Mouse (Mus musculus): ENCODE results near the gene Taf12. TPM values are rescaled to one million over a fixed set of nuclear protein-coding genes. Genes with fewer than 3 reads are reported as not detected.

Taf12 gene
- 37.0 and 38.5 TPM in 2 replicates for polyA plus RNA-seq (2012; rRNA removed)

DNA sequence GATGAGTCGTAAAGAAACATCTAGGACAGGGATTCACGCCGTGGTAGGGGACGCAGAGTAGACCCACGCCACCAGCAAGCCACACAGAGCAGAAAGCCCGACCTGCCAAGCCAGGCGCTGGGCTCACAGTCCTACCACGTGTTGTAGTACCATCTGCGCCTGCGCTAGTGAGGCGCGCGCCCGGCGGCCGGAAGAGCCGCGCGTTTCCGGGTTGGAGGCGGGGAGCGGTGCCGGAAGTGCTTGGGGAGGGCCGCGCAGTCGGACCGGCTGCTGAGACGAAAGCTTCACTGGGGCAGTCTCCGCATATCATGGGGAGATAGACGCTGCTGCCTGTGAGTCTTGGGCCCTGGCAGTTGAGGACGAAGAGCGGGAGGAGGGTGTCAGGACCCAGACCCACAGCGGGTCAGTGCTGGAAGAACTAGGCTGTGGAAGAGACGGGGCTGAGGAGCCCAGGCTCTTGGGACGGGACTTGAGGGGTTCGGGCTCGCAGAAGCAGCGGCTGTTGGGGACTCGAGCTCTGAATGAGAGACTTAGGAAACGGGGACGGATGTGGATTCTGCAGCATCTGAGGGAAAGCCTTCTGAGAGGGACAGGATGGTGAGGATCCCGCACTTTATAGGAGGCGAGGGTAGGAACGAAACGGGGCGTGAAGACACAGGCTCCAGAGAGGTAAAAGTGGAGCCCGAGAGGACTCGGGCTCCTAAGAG lies at the start of gene Taf12:
TSS of gene Taf12 (plus strand) at position 220 of the 707 bp plus-strand sequence.
- Histone ChIP-seq H3K27me3 (ENCODE audit: control insufficient read depth, insufficient read depth, low read length) (no peaks in the 10 kb centered on the region), H3K36me3 (ENCODE audit: control insufficient read depth, insufficient read depth, low read length) (no peaks in the 10 kb centered on the region), H3K4me1 (ENCODE audit: control insufficient read depth, insufficient read depth, low read length) (peaks cover 3% of the 10 kb centered on the region), H3K27ac (ENCODE audit: control insufficient read depth, insufficient read depth, low read depth, low read length) (peak within 1 kb of the TSS; percentile 90), H3K4me3 (ENCODE audit: control insufficient read depth, low read depth, low read length) (peak within 1 kb of the TSS; percentile 98)
- no peak for TF ChIP-seq CTCF (IDR thresholded peaks at IDR 0.05; ENCODE audit: control insufficient read depth, insufficient read depth, insufficient replicate concordance, low read depth, low read length)
- TF ChIP-seq POLR2A (IDR thresholded peaks at IDR 0.05; ENCODE audit: control insufficient read depth, low read depth, low read length): peak; percentile 98

DNA sequence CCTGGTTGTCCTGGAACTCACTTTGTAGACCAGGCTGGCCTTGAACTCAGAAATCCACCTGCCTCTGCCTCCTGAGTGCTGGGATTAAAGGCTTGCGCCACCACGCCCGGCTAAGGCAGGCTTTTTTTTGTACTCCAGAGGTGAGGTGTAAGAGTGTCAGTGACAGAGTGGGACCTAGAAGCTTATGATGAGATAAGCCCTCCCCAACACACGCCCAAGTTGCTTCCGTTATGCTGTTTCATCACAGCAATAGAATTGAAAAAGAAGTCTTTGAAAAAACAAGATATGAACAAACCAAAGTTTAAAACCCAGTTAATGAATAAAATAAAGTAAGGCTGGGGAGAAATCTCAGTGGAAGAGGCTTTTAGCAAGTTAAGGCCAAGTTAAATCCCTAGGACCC lies 43.8 kb upstream of the Taf12 start:
- TF ChIP-seq POLR2A (IDR thresholded peaks at IDR 0.05; ENCODE audit: control insufficient read depth, low read depth, low read length) (no peak), CTCF (IDR thresholded peaks at IDR 0.05; ENCODE audit: control insufficient read depth, insufficient read depth, insufficient replicate concordance, low read depth, low read length) (no peak)
- no peaks in the 10 kb centered on the region; the same call in 1 of the 2 replicates for H3K36me3 ChIP-seq (ENCODE audit: control insufficient read depth, insufficient read depth, low read length)

DNA sequence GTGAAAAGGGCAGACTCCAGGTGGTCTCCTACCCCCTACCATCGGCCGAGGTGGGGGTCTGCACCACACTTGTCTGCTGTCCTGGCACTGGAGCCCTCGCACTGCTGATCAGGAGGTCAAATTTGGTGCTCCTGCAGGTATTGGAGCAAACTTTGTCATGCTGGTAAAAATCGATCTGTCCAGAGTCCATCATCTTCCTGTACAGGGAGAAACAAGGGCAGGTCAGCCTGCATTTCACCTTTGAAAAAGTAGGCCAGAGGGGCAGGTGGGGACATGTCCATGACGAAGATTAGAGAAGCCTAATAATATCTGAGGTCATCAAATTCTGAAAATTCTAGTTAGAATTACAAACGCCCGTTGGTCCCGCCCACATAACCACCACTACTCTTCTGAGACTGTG lies 39.5 kb upstream of the Taf12 start:
- H3K4me1 ChIP-seq (ENCODE audit: control insufficient read depth, insufficient read depth, low read length): no peaks in the 10 kb centered on the region
- TF ChIP-seq CTCF (IDR thresholded peaks at IDR 0.05; ENCODE audit: control insufficient read depth, insufficient read depth, insufficient replicate concordance, low read depth, low read length) (no peak), POLR2A (IDR thresholded peaks at IDR 0.05; ENCODE audit: control insufficient read depth, low read depth, low read length) (no peak)
- no peak overlapping the region for H3K4me3 ChIP-seq (ENCODE audit: control insufficient read depth, low read depth, low read length)
- H3K36me3 ChIP-seq (ENCODE audit: control insufficient read depth, insufficient read depth, low read length): no peaks in the 10 kb centered on the region; the same call in 1 of the 2 replicates
- no peaks in the 10 kb centered on the region for H3K27me3 ChIP-seq (ENCODE audit: control insufficient read depth, insufficient read depth, low read length)
- H3K27ac ChIP-seq (ENCODE audit: control insufficient read depth, insufficient read depth, low read depth, low read length): no peak overlapping the region

More for the DNA sequence above, 43.8 kb upstream of the Taf12 start:
- no peaks in the 10 kb centered on the region for H3K4me1 ChIP-seq (ENCODE audit: control insufficient read depth, insufficient read depth, low read length)
- no peaks in the 10 kb centered on the region for H3K27me3 ChIP-seq (ENCODE audit: control insufficient read depth, insufficient read depth, low read length)
- H3K4me3 ChIP-seq (ENCODE audit: control insufficient read depth, low read depth, low read length): no peak overlapping the region
- no peak overlapping the region for H3K27ac ChIP-seq (ENCODE audit: control insufficient read depth, insufficient read depth, low read depth, low read length)

DNA sequence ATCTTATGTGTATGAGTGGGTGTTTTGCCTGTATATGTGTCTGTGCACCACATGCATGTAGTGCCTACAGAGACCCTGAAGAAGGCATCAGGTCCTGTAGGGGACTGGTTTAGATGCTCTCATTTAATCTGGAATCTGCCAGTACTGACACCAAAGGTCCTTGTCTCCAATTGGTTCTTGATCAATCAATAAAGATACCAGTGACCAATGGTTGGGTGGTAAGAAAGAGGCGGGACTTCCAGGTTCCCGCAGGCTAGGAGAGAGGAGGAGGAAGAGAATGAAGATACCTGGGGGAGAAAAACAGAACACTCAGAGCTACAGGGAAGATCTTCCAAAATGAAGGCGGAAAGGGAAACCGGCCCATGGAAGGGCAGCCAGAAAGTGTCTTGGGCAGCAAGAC lies 35.8 kb upstream of the Taf12 start:
- TF ChIP-seq POLR2A (IDR thresholded peaks at IDR 0.05; ENCODE audit: control insufficient read depth, low read depth, low read length) (no peak), CTCF (IDR thresholded peaks at IDR 0.05; ENCODE audit: control insufficient read depth, insufficient read depth, insufficient replicate concordance, low read depth, low read length) (no peak)
- no peak overlapping the region for H3K27ac ChIP-seq (ENCODE audit: control insufficient read depth, insufficient read depth, low read depth, low read length)
- no peak overlapping the region for H3K4me3 ChIP-seq (ENCODE audit: control insufficient read depth, low read depth, low read length)
- no peaks in the 10 kb centered on the region for H3K4me1 ChIP-seq (ENCODE audit: control insufficient read depth, insufficient read depth, low read length)
- no peaks in the 10 kb centered on the region for H3K36me3 ChIP-seq (ENCODE audit: control insufficient read depth, insufficient read depth, low read length)
- H3K27me3 ChIP-seq (ENCODE audit: control insufficient read depth, insufficient read depth, low read length): no peaks in the 10 kb centered on the region

DNA sequence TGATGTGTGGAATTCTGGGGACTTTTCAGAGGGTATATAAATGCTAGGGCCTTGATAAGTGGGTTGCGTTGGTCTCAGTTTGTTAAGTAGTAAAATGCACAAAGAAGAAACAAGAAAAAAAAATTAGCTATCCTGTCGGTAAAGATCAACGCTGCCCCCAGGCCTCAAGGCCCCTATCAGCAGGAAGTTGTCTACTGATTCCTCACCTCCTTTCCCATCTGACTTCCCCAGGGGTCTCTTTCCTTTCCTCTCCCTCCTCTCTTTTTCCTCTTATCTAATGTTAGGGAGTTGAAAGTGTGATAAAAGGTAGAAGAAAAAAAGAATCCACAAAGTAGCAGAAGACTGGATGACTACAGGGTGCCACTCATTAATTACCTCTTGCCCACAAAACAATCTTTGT lies 33.8 kb upstream of the Taf12 start:
- H3K4me1 ChIP-seq (ENCODE audit: control insufficient read depth, insufficient read depth, low read length): no peaks in the 10 kb centered on the region
- no peaks in the 10 kb centered on the region for H3K36me3 ChIP-seq (ENCODE audit: control insufficient read depth, insufficient read depth, low read length)
- H3K4me3 ChIP-seq (ENCODE audit: control insufficient read depth, low read depth, low read length): no peak overlapping the region
- TF ChIP-seq POLR2A (IDR thresholded peaks at IDR 0.05; ENCODE audit: control insufficient read depth, low read depth, low read length) (no peak), CTCF (IDR thresholded peaks at IDR 0.05; ENCODE audit: control insufficient read depth, insufficient read depth, insufficient replicate concordance, low read depth, low read length) (no peak)
- no peak overlapping the region for H3K27ac ChIP-seq (ENCODE audit: control insufficient read depth, insufficient read depth, low read depth, low read length)
- no peaks in the 10 kb centered on the region for H3K27me3 ChIP-seq (ENCODE audit: control insufficient read depth, insufficient read depth, low read length)

DNA sequence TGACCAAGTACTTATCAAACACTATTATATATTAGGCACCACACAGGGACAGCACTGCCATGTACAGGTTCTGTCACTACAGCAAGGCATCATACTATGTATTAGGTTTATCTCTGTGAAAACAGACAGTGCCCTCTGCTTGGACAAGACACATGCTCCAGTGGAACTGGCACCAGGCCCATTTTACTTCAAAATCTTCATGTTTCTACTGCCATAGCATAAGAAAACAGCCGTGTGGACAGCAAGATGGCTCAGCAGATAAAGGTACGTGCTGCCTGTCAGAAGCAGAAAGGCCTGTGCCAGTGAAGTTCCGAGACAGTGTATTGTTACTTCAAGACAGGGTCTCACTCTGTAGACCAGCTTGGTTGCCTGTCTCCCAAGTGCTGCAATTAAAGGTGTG lies 33.0 kb upstream of the Taf12 start:
- H3K4me3 ChIP-seq (ENCODE audit: control insufficient read depth, low read depth, low read length): no peak overlapping the region
- H3K36me3 ChIP-seq (ENCODE audit: control insufficient read depth, insufficient read depth, low read length): no peaks in the 10 kb centered on the region
- no peaks in the 10 kb centered on the region for H3K27me3 ChIP-seq (ENCODE audit: control insufficient read depth, insufficient read depth, low read length)
- TF ChIP-seq POLR2A (IDR thresholded peaks at IDR 0.05; ENCODE audit: control insufficient read depth, low read depth, low read length) (no peak), CTCF (IDR thresholded peaks at IDR 0.05; ENCODE audit: control insufficient read depth, insufficient read depth, insufficient replicate concordance, low read depth, low read length) (no peak)
- H3K27ac ChIP-seq (ENCODE audit: control insufficient read depth, insufficient read depth, low read depth, low read length): no peak overlapping the region
- no peaks in the 10 kb centered on the region for H3K4me1 ChIP-seq (ENCODE audit: control insufficient read depth, insufficient read depth, low read length)

DNA sequence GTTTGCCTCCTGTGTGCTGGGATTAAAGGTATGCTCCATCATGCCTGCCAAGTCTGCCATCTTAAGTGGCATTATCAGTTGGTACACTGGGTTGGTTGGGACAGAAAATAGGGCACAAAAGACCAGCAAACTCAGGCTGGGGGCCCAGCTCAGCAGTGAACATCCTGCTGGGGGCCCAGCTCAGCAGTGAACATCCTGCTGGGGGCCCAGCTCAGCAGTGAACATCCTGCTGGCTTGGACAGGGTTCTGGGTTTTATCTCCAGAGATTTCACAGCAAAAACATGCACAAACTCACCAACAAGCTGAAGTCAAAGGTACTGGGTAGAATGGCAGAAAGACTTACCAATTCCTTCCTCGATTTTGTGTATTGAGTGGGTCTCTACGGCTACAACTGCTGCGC lies 28.5 kb upstream of the Taf12 start:
- TF ChIP-seq CTCF (IDR thresholded peaks at IDR 0.05; ENCODE audit: control insufficient read depth, insufficient read depth, insufficient replicate concordance, low read depth, low read length): no peak
- no peak for TF ChIP-seq POLR2A (IDR thresholded peaks at IDR 0.05; ENCODE audit: control insufficient read depth, low read depth, low read length)
- no peaks in the 10 kb centered on the region for H3K36me3 ChIP-seq (ENCODE audit: control insufficient read depth, insufficient read depth, low read length)

More for the DNA sequence above, 28.5 kb upstream of the Taf12 start:
- H3K27me3 ChIP-seq (ENCODE audit: control insufficient read depth, insufficient read depth, low read length): no peaks in the 10 kb centered on the region
- no peaks in the 10 kb centered on the region for H3K4me1 ChIP-seq (ENCODE audit: control insufficient read depth, insufficient read depth, low read length)
- H3K27ac ChIP-seq (ENCODE audit: control insufficient read depth, insufficient read depth, low read depth, low read length): no peak overlapping the region
- no peak overlapping the region for H3K4me3 ChIP-seq (ENCODE audit: control insufficient read depth, low read depth, low read length)
